Mouse (Mus musculus): ENCODE measurements around the gene Hap1. TPM values are rescaled to one million over a fixed set of nuclear protein-coding genes. Genes with fewer than 3 reads are reported as not detected.

Gene Hap1
- 1 to 10 TPM in 1 of 2 experiments, under 1 TPM in 1; 0.85 to 1.1 TPM for polyA plus RNA-seq (2012; fragmentation: generic; extraction: Trizol)

GRCm38 (mm10) chr11:100355972-100356818 is at the start of gene Hap1:
Hap1 (minus strand) TSS chr11:100356128.

GRCm38 (mm10) chr11:100397600-100398389 is 41.9 kb upstream of the Hap1 start, which contains the start of gene Jup:
Jup (minus strand) TSS chr11:100397763.

GRCm38 (mm10) chr11:100333944-100334457 is 21.9 kb downstream of the Hap1 start, which contains the start of gene Gast:
Gast (plus strand) TSS chr11:100334407.

GRCm38 (mm10) chr11:100319492-100320171 is 36.3 kb downstream of the Hap1 start, which contains the start of gene Eif1:
Eif1 (plus strand) TSS chr11:100319885.

Other genes starting within 250 kb of the Hap1 start
- 1 to 10 TPM; 8.4 to 8.9 TPM for gene Krt13, start 234.6 kb downstream of the Hap1 start, polyA plus RNA-seq (2012; fragmentation: generic; extraction: Trizol)
- 10 to 100 TPM in 1 of 2 experiments, under 1 TPM in 1; 0.30 to 10.6 TPM for gene Krt15, start 220.2 kb downstream of the Hap1 start, polyA plus RNA-seq (2012; fragmentation: generic; extraction: Trizol)
- gene Krt19, start 207.5 kb downstream of the Hap1 start, polyA plus RNA-seq (2012; fragmentation: generic; extraction: Trizol), result under 1 TPM; 0.40 to 0.42 TPM
- not detected for gene Krt9, start 162.9 kb downstream of the Hap1 start, polyA plus RNA-seq (2012; fragmentation: generic; extraction: Trizol)
- gene Krt14, start 148.6 kb downstream of the Hap1 start, polyA plus RNA-seq (2012; fragmentation: generic; extraction: Trizol), result under 1 TPM; 0.21 to 0.26 TPM
- gene Krt16, start 107.2 kb downstream of the Hap1 start, polyA plus RNA-seq (2012; fragmentation: generic; extraction: Trizol), result under 1 TPM; 0.26 to 0.29 TPM
- not detected for gene Krt17, start 95.1 kb downstream of the Hap1 start, polyA plus RNA-seq (2012; fragmentation: generic; extraction: Trizol)
- under 1 TPM; 0.02 to 0.05 TPM for gene Krt42, start 86.3 kb downstream of the Hap1 start, polyA plus RNA-seq (2012; fragmentation: generic; extraction: Trizol)
- gene Eif1, start 36.2 kb downstream of the Hap1 start, polyA plus RNA-seq (2012; fragmentation: generic; extraction: Trizol), result 1,000 to 10,000 TPM; 1,802 to 2,189 TPM
- gene Gast, start 21.7 kb downstream of the Hap1 start, polyA plus RNA-seq (2012; fragmentation: generic; extraction: Trizol), result under 1 TPM in 1 of 2 experiments, not detected in 1; 0.07 TPM
- gene Jup, start 41.6 kb upstream of the Hap1 start, polyA plus RNA-seq (2012; fragmentation: generic; extraction: Trizol), result 1 to 10 TPM; 2.6 to 10.0 TPM
- gene P3h4, start 58.7 kb upstream of the Hap1 start, polyA plus RNA-seq (2012; fragmentation: generic; extraction: Trizol), result 100 to 1,000 TPM; 103 to 258 TPM
- 100 to 1,000 TPM; 148 to 342 TPM for gene Fkbp10, start 59.6 kb upstream of the Hap1 start, polyA plus RNA-seq (2012; fragmentation: generic; extraction: Trizol)
- 100 to 1,000 TPM in 1 of 2 experiments, 10 to 100 TPM in 1; 99.8 to 114 TPM for gene Nt5c3b, start 85.7 kb upstream of the Hap1 start, polyA plus RNA-seq (2012; fragmentation: generic; extraction: Trizol)
- 1 to 10 TPM in 1 of 2 experiments, under 1 TPM in 1; 0.12 to 2.0 TPM for gene Klhl10, start 85.8 kb upstream of the Hap1 start, polyA plus RNA-seq (2012; fragmentation: generic; extraction: Trizol)
- 1 to 10 TPM in 1 of 2 experiments, under 1 TPM in 1; 0.21 to 2.3 TPM for gene Klhl11, start 116.6 kb upstream of the Hap1 start, polyA plus RNA-seq (2012; fragmentation: generic; extraction: Trizol)
- gene Acly, start 171.9 kb upstream of the Hap1 start, polyA plus RNA-seq (2012; fragmentation: generic; extraction: Trizol), result 10 to 100 TPM; 34.3 to 98.6 TPM
- gene Ttc25, start 189.5 kb upstream of the Hap1 start, polyA plus RNA-seq (2012; fragmentation: generic; extraction: Trizol), result under 1 TPM; 0.14 to 0.72 TPM
- 10 to 100 TPM in 1 of 2 experiments, 1 to 10 TPM in 1; 8.2 to 26.1 TPM for gene Cnp, start 218.8 kb upstream of the Hap1 start, polyA plus RNA-seq (2012; fragmentation: generic; extraction: Trizol)

All from C3H10T1/2 (cell line).